Mouse (Mus musculus) lung, adult 18-20 months (tissue): ENCODE measurements at regions not wholly inside any gene's neighbourhood (a gene's known extent, or its start where the extent isn't known, plus 50 kb on each side); places are given as distances from the start of the nearest gene placed in this dataset.

Source experiments
- DNase-seq, 2 experiments: peaks; one replicate each; pipeline ENCODE4 v3.0.0; 2022; ENCODE audit warnings: mixed read lengths in 2 of 2

- DNase-seq, result no peak
Observed at GRCm38 (mm10) chr14:17347286-17347685, 312.8 kb upstream of the Thrb start.

GRCm38 (mm10) chr14:17352324-17353037 is 307.6 kb upstream of the Thrb start:
- DNase-seq, result peak; percentile 26 to 48

GRCm38 (mm10) chr14:17361910-17362309 is 298.2 kb upstream of the Thrb start:
- DNase-seq, result no peak

GRCm38 (mm10) chr14:17402751-17403479 is 257.1 kb upstream of the Thrb start:
- DNase-seq, result peak in 1 of 2 experiments; percentile 42

GRCm38 (mm10) chr14:17405551-17406336 is 254.3 kb upstream of the Thrb start:
- DNase-seq, result peak; percentile 32 to 59

- peak; percentile 56 to 66 for DNase-seq
Observed at GRCm38 (mm10) chr14:17406879-17407278, 253.2 kb upstream of the Thrb start.

- no peak for DNase-seq
Observed at GRCm38 (mm10) chr14:17408343-17408742, 251.7 kb upstream of the Thrb start.

- DNase-seq, result no peak
Observed at GRCm38 (mm10) chr14:17408813-17409212, 251.2 kb upstream of the Thrb start.

GRCm38 (mm10) chr14:17409497-17409896 is 250.6 kb upstream of the Thrb start:
- no peak for DNase-seq

GRCm38 (mm10) chr14:17410752-17411151 is 249.3 kb upstream of the Thrb start:
- peak; percentile 48 to 76 for DNase-seq

- DNase-seq, result no peak
Observed at GRCm38 (mm10) chr14:17411299-17411698, 248.8 kb upstream of the Thrb start.

GRCm38 (mm10) chr14:17414246-17414888 is 245.7 kb upstream of the Thrb start:
- DNase-seq, result peak in 1 of 2 experiments; percentile 36

- no peak for DNase-seq
Observed at GRCm38 (mm10) chr14:17427751-17428150, 232.3 kb upstream of the Thrb start.

GRCm38 (mm10) chr14:17429157-17429556 is 230.9 kb upstream of the Thrb start:
- no peak for DNase-seq

GRCm38 (mm10) chr14:17433346-17433745 is 226.7 kb upstream of the Thrb start:
- no peak for DNase-seq

GRCm38 (mm10) chr14:17457946-17458345 is 202.1 kb upstream of the Thrb start:
- peak; percentile 24 to 54 for DNase-seq

GRCm38 (mm10) chr14:17478963-17479362 is 181.1 kb upstream of the Thrb start:
- DNase-seq, result no peak

GRCm38 (mm10) chr14:17484866-17485265 is 175.2 kb upstream of the Thrb start:
- no peak for DNase-seq

GRCm38 (mm10) chr14:17513756-17514155 is 146.3 kb upstream of the Thrb start:
- no peak for DNase-seq

- DNase-seq, result no peak
Observed at GRCm38 (mm10) chr14:17522696-17523095, 137.4 kb upstream of the Thrb start.

- no peak for DNase-seq
Observed at GRCm38 (mm10) chr14:17523916-17524315, 136.1 kb upstream of the Thrb start.

GRCm38 (mm10) chr14:17539322-17539721 is 120.7 kb upstream of the Thrb start:
- DNase-seq, result no peak

- no peak for DNase-seq
Observed at GRCm38 (mm10) chr14:17556458-17556857, 103.6 kb upstream of the Thrb start.
